Mouse (Mus musculus) liver, adult 2 months (tissue): ENCODE measurements around the gene Pgf.

Source experiments
- CTCF ChIP-seq: fragments of 200-500 bp; IDR thresholded peaks from 2 replicates; pipeline ENCODE4 v1.5.1; 2011; ENCODE audit warnings: low read depth, low read length, control low read depth
- POLR2A ChIP-seq: fragments of 200-500 bp; IDR thresholded peaks from 2 replicates; pipeline ENCODE4 v1.6.1; 2011; ENCODE audit warnings: low read length, control low read depth; ENCODE audit not compliant: insufficient read depth; ENCODE audit errors: extremely low read depth

DNA sequence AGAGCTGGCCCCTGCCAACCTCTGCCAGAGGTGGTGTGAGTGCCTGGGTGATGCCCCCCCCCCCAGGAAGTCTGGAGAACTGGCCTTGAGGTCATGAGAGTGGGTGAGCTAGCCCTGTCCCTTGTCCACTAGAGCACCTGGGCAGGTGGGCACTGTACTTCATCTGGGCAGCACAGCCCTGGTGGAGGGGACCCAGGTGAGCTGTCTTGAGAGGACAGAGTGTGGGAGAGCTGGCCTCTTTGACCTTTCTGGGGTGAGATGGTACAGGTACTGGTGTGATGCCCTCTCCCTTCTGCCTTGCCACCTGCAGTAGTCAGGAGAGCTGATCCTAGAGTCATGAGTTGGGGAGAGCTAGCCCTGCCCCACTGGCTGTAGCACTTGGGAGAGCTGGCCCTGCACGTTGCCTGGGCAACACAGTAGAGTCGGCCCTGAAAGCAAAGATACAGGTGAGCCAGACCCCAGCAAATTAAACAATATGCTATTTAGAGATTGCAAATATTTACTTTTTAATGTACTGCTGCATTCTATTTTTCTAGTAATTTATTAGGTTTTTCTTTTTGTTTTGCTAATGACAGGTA, 40.2 kb upstream of the Pgf start:
- TF ChIP-seq POLR2A (no peak), CTCF (no peak)
